Mouse (Mus musculus) fat pad, adult 2 months (tissue): Measurements from ENCODE around the gene Rmdn2.

Source experiments
- DNase-seq: peaks from one replicate; pipeline ENCODE4 v3.0.0-alpha.2; 2011; ENCODE audit warnings: low read depth, low spot score; ENCODE audit errors: extremely low read depth

Gene Rmdn2

GRCm38 (mm10) chr17:79695541-79695940 lies 83.9 kb downstream of the Rmdn2 start:
- no peak for DNase-seq

GRCm38 (mm10) chr17:79699197-79699596 lies 87.5 kb downstream of the Rmdn2 start:
- no peak for DNase-seq

GRCm38 (mm10) chr17:79700871-79701270 lies 89.2 kb downstream of the Rmdn2 start:
- peak; percentile 56 for DNase-seq

GRCm38 (mm10) chr17:79705671-79706455 lies 94.2 kb downstream of the Rmdn2 start:
- no peak for DNase-seq

GRCm38 (mm10) chr17:79708168-79708567 lies 96.5 kb downstream of the Rmdn2 start:
- no peak for DNase-seq

GRCm38 (mm10) chr17:79709718-79710117 lies 98.1 kb downstream of the Rmdn2 start:
- no peak for DNase-seq

- no peak for DNase-seq
Measured at GRCm38 (mm10) chr17:79710246-79710842, 98.7 kb downstream of the Rmdn2 start.

- DNase-seq: no peak
Measured at GRCm38 (mm10) chr17:79711944-79712343, 100.3 kb downstream of the Rmdn2 start.

- DNase-seq: no peak
Measured at GRCm38 (mm10) chr17:79712536-79712935, 100.9 kb downstream of the Rmdn2 start.

GRCm38 (mm10) chr17:79713276-79713642 lies 101.6 kb downstream of the Rmdn2 start:
- DNase-seq: no peak

- DNase-seq: no peak
Measured at GRCm38 (mm10) chr17:79713643-79714367, 102.1 kb downstream of the Rmdn2 start.

- no peak for DNase-seq
Measured at GRCm38 (mm10) chr17:79714368-79714895, 102.8 kb downstream of the Rmdn2 start.

GRCm38 (mm10) chr17:79714931-79715637 lies 103.4 kb downstream of the Rmdn2 start, which contains the start of gene Cyp1b1:
TSS of gene Cyp1b1 (minus strand) at chr17:79715061.
- no peak for DNase-seq

- no peak for DNase-seq
Measured at GRCm38 (mm10) chr17:79715649-79716143, 104.0 kb downstream of the Rmdn2 start.

- DNase-seq: no peak
Measured at GRCm38 (mm10) chr17:79720681-79721080, 109.0 kb downstream of the Rmdn2 start.

GRCm38 (mm10) chr17:79726613-79727012 lies 115.0 kb downstream of the Rmdn2 start:
- no peak for DNase-seq

- DNase-seq: no peak
Measured at GRCm38 (mm10) chr17:79728053-79728584, 116.5 kb downstream of the Rmdn2 start.

GRCm38 (mm10) chr17:79728585-79729503 lies 117.2 kb downstream of the Rmdn2 start:
- peak; percentile 97 for DNase-seq

GRCm38 (mm10) chr17:79730988-79731387 lies 119.3 kb downstream of the Rmdn2 start:
- DNase-seq: peak; percentile 45
